Mouse (Mus musculus) v-Abl transformed pro-B cells (cell line): ENCODE measurements around the gene Olfr411.

Experiments used
- in situ Hi-C, 2 experiments: fragments of 400-800 bp; cut with MboI; formaldehyde crosslinking; loops; one replicate each; pipeline ENCODE4 v1.15.1; 2025; ENCODE audit not compliant: unreplicated experiment in 2 of 2

The Olfr411 gene

GRCm38 (mm10) chr11:74352550-74352949 lies at the start of gene Olfr411:
Gene Olfr411 (minus strand): TSS chr11:74352650.
- in situ Hi-C loops = loop anchor here (25.0 kb wide), 4 partner anchors 1490 to 1990 kb away; partner anchors contain the start of genes Spns3 (in 1 of the 2) and Tekt1 (in 1 of the 2)

- in situ Hi-C loops = loop anchor here in 1 of 2 experiments (10.0 kb wide), 1 partner anchor 123 kb away; no protein-coding TSS in a partner anchor
Measured at GRCm38 (mm10) chr11:74402126-74402525, 49.7 kb upstream of the Olfr411 start.

GRCm38 (mm10) chr11:74395583-74395982 lies 43.1 kb upstream of the Olfr411 start:
- in situ Hi-C loops = loop anchor here in 1 of 2 experiments (25.0 kb wide), 1 partner anchor 1883 kb away; no protein-coding TSS in a partner anchor

GRCm38 (mm10) chr11:74393489-74393888 lies 41.0 kb upstream of the Olfr411 start:
- in situ Hi-C loops = loop anchor here in 1 of 2 experiments (25.0 kb wide), 1 partner anchor 1881 kb away; no protein-coding TSS in a partner anchor

- in situ Hi-C loops = loop anchor here in 1 of 2 experiments (25.0 kb wide), 1 partner anchor 1881 kb away; no protein-coding TSS in a partner anchor
Measured at GRCm38 (mm10) chr11:74392903-74393302, 40.5 kb upstream of the Olfr411 start.

GRCm38 (mm10) chr11:74391899-74392298 lies 39.4 kb upstream of the Olfr411 start:
- in situ Hi-C loops = loop anchor here in 1 of 2 experiments (25.0 kb wide), 1 partner anchor 1880 kb away; no protein-coding TSS in a partner anchor

- in situ Hi-C loops = loop anchor here in 1 of 2 experiments (25.0 kb wide), 1 partner anchor 1875 kb away; no protein-coding TSS in a partner anchor
Measured at GRCm38 (mm10) chr11:74387203-74387602, 34.8 kb upstream of the Olfr411 start.

GRCm38 (mm10) chr11:74385674-74386073 lies 33.2 kb upstream of the Olfr411 start:
- in situ Hi-C loops = loop anchor here in 1 of 2 experiments (25.0 kb wide), 1 partner anchor 1873 kb away; no protein-coding TSS in a partner anchor

GRCm38 (mm10) chr11:74379166-74379873 lies 26.9 kb upstream of the Olfr411 start:
- in situ Hi-C loops = loop anchor here (5.0 to 25.0 kb wide), 5 partner anchors 158 to 1867 kb away; partner anchors contain the start of gene Ncbp3 (in 1 of the 2)

- in situ Hi-C loops = loop anchor here (5.0 to 25.0 kb wide), 5 partner anchors 160 to 1865 kb away; partner anchors contain the start of gene Ncbp3 (in 1 of the 2)
Measured at GRCm38 (mm10) chr11:74376847-74377246, 24.4 kb upstream of the Olfr411 start.

GRCm38 (mm10) chr11:74371393-74372100 lies 19.1 kb upstream of the Olfr411 start:
- in situ Hi-C loops = loop anchor here (5.0 to 25.0 kb wide), 11 partner anchors 473 to 2009 kb away; partner anchors contain the start of genes Ncbp3 (in 1 of the 2), Spns3 (in 1 of the 2) and Tekt1 (in 1 of the 2)

- in situ Hi-C loops = loop anchor here (10.0 to 25.0 kb wide), 5 partner anchors 1477 to 1999 kb away; partner anchors contain the start of genes Spns3 (in 1 of the 2) and Tekt1 (in 1 of the 2)
Measured at GRCm38 (mm10) chr11:74361769-74362168, 9.3 kb upstream of the Olfr411 start, which contains the start of gene Olfr412. Gene Olfr412 (plus strand): TSS chr11:74362069.

GRCm38 (mm10) chr11:74337931-74338330 lies 14.5 kb downstream of the Olfr411 start, which contains the start of gene Olfr410:
Gene Olfr410 (minus strand): TSS chr11:74338031.
- in situ Hi-C loops = no loop called here

GRCm38 (mm10) chr11:74328781-74329180 lies 23.7 kb downstream of the Olfr411 start:
- in situ Hi-C loops = no loop called here

- in situ Hi-C loops = no loop called here
Measured at GRCm38 (mm10) chr11:74326044-74326443, 26.4 kb downstream of the Olfr411 start.
